Mouse (Mus musculus): ENCODE measurements around the gene Adat1.

DNA sequence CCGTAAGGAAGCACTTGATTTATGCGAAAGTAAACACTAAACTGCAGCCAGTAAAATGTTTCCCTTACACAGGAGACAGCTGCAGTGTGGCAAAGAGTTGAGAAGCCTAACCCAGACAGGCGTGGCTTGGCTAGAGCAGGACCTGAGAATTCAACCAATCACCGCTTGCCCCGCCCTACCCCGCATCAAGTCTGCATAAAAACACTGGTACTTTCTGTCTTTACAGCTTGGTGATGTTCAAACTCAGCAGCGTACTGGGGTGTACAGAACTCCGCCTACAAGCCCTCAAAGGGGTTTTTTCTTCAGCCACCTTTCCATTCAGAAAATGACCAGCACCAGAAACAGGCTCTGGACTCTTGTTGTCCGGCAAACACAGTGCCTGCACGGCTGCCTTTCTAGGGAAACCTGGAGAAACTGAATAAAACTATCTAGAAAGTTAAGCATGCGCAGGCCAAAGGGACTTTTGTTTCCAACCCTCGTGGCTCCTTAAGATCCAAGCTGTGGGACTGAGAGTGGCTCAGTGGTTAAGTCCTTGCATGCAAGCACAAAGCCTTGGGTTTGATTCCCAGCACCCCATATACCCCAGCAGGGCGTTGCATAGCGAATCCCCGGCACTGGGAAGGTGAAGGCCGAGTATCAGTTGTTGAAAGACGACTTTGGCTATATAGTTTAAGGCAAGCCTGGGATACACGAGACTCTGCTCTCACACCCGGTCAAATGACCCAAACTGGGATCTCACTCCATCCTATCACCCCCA is 59.3 kb downstream of the Adat1 start:
- TF ChIP-seq CTCF (IDR thresholded peaks at IDR 0.05; ENCODE audit: borderline replicate concordance, insufficient read depth, low read length) = no peak
- TF ChIP-seq POLR2A (IDR thresholded peaks at IDR 0.05; ENCODE audit: low read depth, low read length) = no peak
